Mouse (Mus musculus) megakaryocyte progenitor cell, adult 5-6 weeks (primary cell): ENCODE results near the gene Nps. TPM values are rescaled to one million over a fixed set of nuclear protein-coding genes. Genes with fewer than 3 reads are reported as not detected.
"Not testable (repeated sequence)": the region's sequence is repeated elsewhere in the genome, so short reads cannot be mapped to it uniquely, and the experiment has no call there.

ENCODE experiments used
- ATAC-seq: replicated peaks from 2 replicates; pipeline ENCODE4 v1.8.0; 2016; ENCODE audit warnings: mild to moderate bottlenecking, moderate TSS enrichment, inconsistent platforms; ENCODE audit not compliant: poor library complexity
- total RNA-seq, 2 experiments: library from RNA; stranded (forward) in 1 of 2; stranded (reverse) in 1 of 2; fragments of 157-497, 149-512 nt in 1 of 2; fragments of 200-1000 nt in 1 of 2; gene quantifications; 2 replicates each; pipeline versions ENCODE4 v1.2.3 to v1.2.4; 2015 to 2017

The Nps gene
- not detected in 2 replicates for total RNA-seq (2015)
- total RNA-seq (2017): not detected in 2 replicates

DNA sequence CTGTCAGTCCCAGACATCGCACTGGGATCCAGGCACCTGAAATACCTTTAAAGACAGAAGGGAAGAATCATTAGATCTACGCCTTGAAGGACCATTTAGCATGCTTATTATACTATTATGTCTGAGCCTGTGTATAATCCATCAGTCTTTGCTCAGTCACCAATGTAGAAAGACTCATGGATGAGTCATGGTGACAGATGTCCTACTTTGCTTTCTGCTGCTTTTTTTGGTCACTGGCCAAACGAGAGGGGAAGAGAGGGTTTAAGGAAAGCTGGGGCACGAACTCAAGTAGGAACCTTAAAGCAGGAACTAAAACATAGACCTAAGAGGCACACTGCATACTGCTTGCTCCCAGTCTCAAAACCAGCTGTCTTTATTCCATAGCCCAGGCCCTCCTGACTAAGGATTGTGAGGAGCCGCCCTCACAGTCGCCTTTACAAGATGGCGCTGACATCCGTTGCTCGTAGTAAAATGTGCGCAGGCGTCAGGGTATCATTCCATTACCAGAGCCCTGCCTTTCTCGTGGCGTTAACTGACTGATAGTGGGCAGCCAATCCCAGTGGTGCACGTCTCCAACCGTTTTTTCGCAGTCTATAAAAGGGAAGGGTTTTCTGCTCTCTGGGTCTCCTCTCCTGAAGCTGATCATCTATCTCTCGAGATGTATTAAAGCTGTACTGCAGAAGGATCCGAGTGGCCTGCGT, at the start of gene Nps:
Gene Nps, plus strand, starts transcription at position 651 of the 701 bp plus-strand sequence.
- not testable (repeated sequence) for ATAC-seq

DNA sequence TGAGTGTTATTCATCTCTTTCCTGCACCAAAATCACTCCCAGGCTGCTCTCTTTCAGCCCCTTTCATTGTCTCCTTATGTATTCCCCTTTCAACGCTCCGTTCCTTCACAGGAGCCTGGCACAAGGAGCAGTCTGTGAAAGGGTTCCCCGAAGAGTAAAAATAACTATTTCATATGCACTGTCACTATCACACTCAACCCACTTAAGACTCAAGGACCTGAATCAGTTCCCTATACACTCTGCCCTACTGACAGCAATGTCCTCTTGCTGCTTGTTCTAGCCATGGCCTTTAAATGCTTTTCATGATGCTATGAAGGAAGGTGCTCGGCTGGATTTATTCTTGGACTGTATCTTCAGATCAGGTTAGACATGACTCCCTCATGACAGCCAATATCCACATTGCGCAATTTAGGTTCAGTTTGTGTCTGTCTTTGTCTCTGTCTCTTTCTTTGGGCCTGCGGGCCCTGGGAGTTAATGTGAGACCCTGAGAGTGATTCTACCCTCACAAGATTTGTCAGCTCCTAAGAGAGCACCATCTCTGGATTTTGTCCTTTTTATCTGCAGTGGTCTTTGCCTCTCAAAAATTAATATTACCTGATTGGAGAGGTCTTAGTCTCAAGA, 49.4 kb upstream of the Nps start:
- ATAC-seq: no peak

DNA sequence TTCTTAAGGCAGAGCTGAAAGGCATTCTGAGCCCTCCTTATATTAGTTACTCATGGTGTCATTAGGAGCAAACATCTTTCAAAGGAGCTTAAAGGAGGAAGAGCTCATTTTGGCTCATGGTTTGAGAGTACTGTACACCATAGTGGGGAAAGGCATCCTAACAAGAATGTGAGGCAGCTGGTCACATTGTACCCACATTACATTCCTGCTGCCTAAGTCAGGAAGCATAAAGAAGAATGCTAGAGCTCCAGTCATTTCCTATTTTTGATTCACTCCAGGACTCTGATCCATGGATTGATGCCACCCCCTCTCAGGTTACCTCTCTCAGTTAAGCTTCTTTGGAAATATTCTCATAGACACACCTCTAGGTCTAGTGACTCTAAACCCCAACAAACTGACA, 48.2 kb upstream of the Nps start:
- no peak for ATAC-seq

DNA sequence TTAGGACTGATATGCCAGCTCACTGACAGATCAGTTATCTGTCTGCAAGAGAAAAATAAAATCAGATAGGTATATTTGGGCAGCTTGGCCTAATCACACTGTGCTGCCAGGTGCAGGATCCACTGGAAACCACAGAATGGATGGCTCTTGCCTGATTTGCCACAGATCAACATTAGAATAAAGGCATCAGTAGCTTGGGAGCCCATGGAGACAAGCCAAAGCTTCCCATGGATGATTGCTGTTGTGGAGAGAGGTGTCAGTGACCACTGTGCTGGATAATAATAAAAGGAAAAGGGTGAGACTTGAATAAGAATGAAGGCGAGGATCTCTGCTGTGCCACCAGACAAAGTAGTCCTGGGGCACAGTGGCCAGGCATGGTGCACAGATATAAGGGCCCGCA, 47.7 kb upstream of the Nps start:
- ATAC-seq: no peak

DNA sequence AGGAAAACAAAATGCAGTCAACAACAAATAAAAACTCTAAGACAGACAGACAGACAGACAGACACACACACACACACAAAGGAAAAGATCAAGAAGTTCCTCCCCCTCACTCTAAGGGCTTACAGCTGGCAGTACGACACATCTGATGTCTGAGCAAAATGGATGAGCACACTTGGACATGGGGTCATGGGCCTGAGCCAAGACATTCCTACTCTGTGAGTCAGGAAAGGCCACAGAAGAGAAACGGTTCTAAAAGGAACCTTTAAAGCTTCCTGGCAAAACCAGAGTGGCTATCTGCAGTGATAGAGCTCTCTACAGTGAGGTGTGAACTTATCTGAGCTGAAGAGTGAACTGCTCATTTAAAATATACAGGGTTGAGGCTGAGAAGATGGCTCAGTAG, 46.0 kb upstream of the Nps start:
- no peak for ATAC-seq

DNA sequence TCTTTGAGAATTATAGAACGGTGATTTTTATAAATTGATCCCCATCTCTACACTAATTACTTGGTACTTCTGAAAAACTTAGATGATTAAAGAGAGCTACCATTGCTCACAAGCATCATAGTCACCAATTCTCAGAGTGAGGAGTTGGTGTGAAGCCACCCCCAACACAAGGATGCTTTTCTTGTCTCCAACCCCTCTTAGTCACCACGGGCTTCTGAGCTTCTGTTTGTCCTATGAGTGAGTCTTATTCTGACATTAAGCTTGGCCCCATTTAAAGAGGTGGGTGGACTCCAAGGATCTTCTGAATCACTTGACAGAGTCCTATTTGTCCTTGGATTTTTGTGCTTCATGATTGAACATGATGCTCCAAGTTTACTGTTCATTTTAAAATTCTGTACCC, 37.0 kb upstream of the Nps start:
- no peak for ATAC-seq

DNA sequence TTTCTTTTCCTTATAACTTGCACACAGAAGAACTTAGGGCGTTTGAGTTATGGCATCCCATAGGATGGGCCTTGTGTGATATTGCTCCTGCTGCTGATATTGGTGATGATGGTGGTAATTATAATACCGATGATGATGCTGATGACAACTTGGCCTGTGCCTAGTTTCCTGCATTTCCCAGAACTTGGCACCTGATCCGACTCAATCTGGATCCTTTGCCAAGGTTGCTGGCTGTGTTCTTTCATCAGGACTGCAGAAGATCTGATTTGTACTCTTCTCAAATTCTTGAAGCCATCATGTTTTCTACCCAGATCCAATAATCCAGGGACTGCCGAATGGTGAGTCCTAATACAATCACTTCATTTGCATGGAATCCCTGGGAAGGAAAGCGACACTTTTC, 32.5 kb upstream of the Nps start:
- no peak for ATAC-seq

DNA sequence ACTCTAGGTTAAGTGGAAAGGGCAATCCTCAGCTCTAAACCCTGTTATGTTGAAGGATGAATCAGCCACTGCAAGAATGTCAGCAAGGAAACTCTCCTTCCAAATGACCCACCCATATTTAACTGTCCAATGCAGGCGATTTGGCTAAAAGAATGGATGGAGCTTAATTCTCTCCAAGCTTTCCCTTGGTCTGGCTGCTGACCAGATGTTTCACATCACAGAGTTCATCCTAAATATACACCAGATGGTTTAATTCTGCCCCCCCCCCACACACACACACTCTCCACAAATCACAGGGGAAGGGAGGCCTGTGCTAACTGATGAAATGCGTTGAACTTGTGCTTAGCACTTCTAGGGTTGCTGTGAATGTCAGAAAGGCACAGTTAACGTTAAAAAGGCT, 21.4 kb upstream of the Nps start:
- ATAC-seq: no peak

DNA sequence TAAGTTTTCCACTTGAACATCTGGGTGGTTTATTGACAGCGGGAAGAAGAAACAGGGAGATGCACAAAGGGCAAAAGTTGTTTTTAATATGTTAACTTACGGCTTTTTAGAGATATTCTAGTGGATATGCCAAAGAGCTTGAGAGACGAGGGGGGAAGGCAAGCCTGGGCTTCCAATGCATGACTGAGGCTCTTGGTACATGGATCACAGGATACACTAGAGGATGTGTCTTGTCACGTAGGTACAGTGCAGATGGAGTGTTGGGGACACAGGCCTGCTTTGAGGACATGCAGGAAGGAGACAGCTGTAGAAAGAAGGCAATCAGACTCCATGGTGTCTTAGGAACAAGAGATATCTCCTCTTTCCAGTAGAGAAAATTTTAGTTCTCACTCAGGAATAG, 19.1 kb upstream of the Nps start:
- no peak for ATAC-seq

DNA sequence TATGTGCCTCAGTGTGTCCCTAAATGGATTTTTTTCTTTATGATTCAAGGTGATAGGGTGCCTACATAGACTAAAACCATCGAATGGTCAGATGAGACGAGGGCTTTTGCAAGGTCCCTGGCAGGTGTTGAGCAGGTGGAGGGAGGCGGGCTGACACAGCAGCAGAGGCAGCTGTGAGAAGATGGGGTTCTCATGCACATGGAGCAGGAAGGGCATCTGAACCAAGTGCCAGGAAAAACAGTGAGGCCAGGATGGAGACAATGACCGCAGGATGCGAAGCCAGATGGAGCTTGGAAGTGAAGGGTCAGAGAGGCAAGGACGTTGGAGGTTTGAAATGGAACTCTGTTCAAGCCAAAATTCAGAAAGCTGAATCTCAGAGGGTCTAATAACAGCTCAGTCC, 18.5 kb upstream of the Nps start:
- no peak for ATAC-seq

DNA sequence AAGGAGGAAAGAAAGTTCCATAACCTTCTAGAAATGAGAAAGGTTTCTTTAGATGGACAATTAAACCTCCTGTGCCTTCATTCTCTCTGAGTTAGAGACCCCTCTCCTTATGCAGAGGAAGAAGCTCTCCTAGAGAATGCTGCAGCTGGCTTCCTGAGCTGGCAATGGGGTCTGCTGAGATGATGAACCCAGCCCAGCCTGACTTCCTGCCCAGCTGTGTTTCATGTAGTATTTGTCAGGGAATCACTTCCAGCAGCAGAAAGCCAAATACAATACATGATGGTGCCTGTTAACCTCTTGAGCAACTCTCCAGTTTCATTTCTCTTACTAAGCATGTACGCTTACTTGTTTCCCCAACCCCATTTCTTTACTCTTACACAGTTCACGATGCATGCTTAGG, 17.9 kb upstream of the Nps start:
- no peak; the same call in 1 of the 2 replicates for ATAC-seq

DNA sequence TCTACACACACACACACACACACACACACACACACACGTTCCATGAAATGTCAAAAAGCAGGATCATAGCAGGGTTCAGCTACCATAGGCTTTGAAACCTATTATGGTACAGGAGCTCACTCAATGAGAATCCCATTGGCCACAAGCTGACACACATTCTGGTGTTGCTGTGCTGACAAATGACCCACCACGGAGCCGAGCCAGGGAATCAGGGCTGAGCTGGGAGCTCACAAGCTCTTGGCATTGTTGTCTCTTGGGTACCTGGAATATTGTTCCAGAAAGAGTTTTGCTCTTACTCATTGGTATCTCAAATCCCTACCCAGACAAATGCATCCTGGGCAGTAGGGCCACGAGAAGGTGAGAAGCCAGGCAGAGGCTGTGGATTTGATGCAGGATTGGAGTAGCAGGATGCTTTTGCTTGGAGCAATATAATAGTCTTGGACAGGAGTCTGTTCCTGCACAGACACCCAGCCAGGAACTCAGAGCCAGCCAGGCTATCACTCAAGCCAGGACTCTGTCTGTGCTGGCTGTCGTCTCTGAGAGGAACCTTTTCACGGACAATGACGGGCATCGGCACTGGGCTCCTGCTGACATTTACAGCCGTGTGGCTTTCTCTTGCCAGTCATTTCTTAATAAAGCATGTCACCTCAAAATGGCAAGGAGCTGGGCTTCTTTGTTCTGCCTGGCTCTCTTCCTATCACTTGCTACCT, 14.2 kb upstream of the Nps start:
- ATAC-seq: no peak

DNA sequence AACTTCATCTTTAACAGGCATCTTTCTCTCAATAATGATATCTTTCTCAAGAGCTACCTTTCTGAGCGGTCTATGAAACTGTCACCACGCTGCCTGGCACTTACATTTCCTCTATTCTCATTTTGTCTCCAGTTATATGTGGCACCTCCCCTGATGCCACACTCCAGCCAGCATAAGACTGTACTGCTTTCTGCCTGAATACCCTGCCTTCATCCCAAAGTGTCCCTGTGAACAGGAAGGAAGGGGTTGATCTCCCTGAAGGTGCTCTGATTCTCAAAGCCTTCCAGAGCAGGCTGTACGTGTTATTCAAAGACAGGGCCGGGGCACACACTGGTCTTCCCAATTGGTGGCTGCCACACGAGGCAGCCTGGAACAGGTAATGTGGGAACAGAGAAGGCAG, 12.1 kb upstream of the Nps start:
- ATAC-seq: no peak

DNA sequence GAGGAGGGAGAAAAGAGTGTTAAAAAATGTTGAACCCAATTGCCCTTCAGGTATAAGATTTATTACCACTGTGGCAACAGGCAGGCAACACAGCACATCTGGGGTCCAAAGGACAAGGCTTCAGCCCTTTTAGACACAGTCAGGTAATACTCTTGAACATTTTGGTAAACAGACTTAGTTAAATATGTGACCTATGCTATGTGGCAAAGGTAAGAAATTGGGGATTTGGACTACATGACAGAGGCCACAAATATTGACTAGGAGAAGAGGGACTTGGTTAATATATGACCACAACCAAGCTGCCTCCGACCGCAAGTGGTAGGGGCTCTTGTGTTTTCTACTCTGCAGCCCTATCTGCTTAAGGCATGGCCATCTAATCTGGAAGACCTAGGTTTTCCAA, 5.3 kb upstream of the Nps start:
- ATAC-seq: no peak

DNA sequence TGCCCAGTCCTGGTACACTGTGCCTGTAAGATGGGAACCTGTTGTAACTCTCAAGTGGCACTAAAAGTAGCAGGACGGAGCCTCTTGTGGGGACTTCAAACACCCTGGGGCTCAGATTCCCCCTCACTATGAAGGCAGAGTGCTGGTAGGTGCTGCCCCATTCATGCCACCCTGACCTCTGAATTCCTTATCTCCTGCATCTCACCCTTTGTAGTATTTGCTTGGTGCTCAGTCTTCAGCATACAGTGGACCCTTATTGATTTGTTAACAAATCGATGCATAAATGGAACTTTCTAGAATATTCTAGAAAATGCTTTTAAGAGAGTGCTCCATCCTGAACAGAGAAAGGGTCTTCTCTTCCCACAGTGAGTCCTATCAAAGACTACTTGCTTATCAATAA, 4.1 kb upstream of the Nps start:
- ATAC-seq: no peak

DNA sequence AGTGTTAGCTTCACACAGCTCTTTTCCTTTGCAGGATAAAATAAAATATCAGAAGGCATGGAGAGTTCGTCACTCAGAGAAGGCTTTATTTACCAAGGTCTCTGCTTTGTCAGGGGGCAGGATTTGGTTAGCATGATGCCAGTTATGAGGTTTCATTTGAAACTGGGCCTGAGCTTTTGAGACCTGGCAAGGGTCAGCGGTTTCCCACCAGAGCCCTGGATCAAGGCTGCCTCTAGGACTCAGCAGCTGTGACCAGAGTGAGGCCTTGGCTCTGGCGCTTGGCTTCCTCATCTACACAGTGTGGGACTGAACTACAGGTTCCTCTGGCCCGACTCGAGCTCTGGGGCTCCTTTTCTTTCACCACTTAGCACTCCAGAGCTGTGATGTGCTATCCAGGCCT, 12.5 kb downstream of the Nps start:
- no peak for ATAC-seq

DNA sequence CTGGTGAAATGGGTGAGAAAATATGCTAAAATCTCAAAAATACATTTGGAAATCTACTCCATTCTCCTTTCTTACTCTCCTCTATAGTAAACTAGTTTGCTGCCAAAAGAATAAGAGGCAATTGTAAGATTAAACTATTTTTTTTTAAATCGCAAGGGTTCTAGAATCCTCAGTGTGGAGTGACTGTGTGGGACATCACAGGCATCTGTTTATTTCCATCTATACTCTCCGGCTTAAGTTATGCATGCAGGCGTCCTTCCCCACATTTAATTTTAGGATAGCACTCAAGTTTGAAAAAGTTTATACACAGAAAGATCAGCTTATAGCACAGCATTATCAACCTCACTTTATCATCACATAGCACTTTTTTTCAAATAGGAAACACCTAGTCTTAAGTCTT, 24.7 kb downstream of the Nps start:
- ATAC-seq: no peak

DNA sequence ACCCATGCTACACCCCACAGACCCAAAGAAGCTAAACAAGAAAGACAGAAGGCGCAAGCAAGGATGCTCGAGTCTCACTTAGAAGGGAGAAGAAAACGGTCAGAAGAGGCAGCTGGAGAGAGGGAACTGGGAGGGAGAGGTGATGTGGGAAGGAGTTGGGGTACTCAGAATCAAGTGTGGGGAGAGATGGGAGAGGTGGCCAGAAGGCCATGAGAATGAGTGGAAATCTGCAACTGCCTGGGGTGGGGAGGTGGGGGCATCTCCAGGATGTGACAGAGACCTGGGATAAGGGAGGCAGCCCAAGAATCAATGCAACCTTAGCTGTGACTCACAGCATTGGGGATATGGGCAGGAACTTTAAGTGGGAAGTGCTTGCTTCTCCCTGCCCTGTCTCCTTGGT, 31.5 kb downstream of the Nps start:
- no peak for ATAC-seq

DNA sequence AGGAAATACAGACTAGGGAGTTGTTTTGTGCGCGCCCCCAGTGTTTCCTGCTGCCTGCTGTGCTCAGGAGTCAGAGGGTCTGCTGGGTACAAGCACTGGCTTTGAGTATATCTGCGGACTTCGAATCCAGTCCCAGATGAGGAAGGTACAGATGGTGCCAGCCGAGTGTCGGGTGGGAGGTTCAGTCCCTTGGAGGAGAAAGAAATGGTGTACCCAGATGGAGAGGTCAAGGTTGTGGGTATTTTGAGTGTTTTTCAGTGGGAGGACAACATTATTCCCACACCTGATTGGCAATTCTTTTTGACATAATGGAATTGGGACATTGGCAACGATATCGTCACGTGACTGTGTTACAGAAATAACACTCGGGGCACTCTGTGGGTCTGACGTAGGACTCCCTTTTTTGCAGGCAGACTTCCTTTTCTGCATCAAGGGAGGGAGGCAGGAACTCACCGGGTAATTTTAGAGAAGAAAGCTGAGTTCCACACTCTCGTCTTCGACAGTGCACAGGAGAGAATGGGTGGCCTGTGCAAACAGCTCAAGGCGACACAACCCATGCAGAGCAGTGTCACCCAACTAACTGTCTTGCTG, 33.2 kb downstream of the Nps start:
- peak; percentile 59 for ATAC-seq

DNA sequence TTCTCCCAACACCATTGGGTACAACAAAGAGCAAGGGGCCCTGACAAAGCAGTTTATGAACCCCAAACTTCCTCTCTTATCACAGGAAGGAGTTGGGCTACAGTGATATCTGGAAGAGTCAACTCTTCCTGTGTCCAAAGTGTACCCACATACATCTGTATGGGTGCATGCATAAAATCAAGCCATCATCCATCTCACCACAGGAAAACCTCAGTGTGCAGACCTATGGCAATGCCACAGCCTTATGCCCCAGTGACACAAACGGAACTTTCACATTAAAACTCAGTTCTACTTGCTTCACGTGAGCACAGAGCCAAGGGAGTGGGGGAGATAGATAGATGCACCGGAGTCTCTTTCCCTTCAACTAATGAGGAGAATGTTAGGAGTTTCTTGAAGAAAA, 36.0 kb downstream of the Nps start:
- peak; percentile 69 for ATAC-seq

DNA sequence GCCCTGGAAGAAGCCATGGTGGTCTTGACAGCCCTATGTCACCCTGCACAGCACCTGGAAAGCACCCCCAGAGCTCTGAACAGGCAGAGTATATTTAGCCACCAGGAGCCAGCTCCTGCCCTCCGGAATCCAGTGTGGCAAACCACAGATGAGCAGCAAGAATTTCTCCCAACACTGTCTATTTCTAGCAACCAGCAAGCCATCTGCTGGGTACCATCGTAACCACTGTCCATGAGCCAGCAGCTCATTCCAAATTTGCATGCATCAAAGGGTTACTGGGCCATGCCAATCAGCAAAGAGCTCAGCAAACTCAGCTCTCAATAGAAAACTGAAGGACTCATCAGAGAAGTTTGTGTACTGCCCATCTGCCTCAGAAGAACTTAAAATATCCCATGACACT, 46.0 kb downstream of the Nps start:
- no peak for ATAC-seq
